Mouse (Mus musculus): ENCODE measurements at regions not wholly inside any gene's neighbourhood (a gene's known extent, or its start where the extent isn't known, plus 50 kb on each side); places are given as distances from the start of the nearest gene placed in this dataset.

DNA sequence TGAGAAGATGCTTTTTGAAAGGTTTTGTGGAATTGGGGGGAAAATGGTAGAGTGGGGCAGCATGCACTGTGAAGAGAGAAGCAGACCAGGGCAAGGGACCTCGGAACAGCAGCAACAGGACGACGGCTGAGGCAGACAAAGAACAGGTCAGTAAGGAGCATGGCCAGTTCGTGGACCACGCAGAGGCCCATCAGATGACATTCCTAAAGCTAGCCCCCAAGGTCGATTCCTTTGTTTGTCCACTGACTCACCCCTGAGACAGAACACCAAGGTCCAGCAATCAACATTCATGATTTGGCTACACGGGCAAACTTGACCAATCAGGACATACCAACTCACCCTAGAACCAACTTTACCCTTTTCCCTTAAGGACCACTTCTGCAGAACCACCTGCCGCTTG, 160.0 kb downstream of the Fam76b start:
- DNase-seq (ENCODE audit: low spot score) = no peak
- no peaks in the 10 kb centered on the region for H3K9me3 ChIP-seq (ENCODE audit: low read length)
- H3K4me3 ChIP-seq (ENCODE audit: low read depth, low read length) = no peak overlapping the region
- H3K4me1 ChIP-seq (ENCODE audit: insufficient read depth, low read length) = no peaks in the 10 kb centered on the region; the same call in 1 of the 2 replicates
- no peaks in the 10 kb centered on the region for H3K27me3 ChIP-seq (ENCODE audit: insufficient read depth, low read length)
- no peak overlapping the region for H3K27ac ChIP-seq (ENCODE audit: low read depth, low read length)
- H3K9ac ChIP-seq (replicated peaks; ENCODE audit: low read length, poor library complexity, severe bottlenecking) = no peak overlapping the region
- ATAC-seq (ENCODE audit: low FRiP score) = no peak
- no peak for TF ChIP-seq CTCF (IDR thresholded peaks at IDR 0.05)
- 93% methylated on average over 8 of the region's 8 CpGs for WGBS
- H3K4me2 ChIP-seq (ENCODE audit: low read depth, low read length, poor library complexity, severe bottlenecking) = no peak overlapping the region
- no peaks in the 10 kb centered on the region for H3K36me3 ChIP-seq (ENCODE audit: insufficient read depth, low read length)

DNA sequence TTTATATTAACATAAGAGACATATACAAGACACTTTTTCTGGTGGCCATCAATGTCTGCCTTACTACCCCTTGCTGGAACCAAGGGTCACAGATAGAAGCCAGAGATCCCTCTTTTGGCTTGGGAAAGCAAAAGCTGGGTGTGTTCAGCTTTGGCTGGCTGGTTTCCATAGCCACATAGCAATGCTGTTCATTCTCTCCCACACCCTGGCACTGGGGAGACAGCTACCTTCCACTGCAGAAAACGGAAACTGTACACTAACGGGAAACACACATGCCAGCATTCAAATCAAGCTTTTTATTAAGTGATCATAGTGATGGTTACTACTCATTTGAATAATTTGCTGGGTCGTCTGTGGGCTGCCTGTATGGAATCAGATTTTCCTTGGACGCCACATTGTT, 161.4 kb downstream of the Fam76b start:
- Histone ChIP-seq H3K9me3 (ENCODE audit: low read length) (no peaks in the 10 kb centered on the region), H3K27me3 (ENCODE audit: insufficient read depth, low read length) (no peaks in the 10 kb centered on the region), H3K9ac (replicated peaks; ENCODE audit: low read length, poor library complexity, severe bottlenecking) (no peak overlapping the region), H3K4me1 (ENCODE audit: insufficient read depth, low read length) (no peaks in the 10 kb centered on the region; the same call in 1 of the 2 replicates), H3K27ac (ENCODE audit: low read depth, low read length) (no peak overlapping the region), H3K4me3 (ENCODE audit: low read depth, low read length) (no peak overlapping the region), H3K36me3 (ENCODE audit: insufficient read depth, low read length) (no peaks in the 10 kb centered on the region), H3K4me2 (ENCODE audit: low read depth, low read length, poor library complexity, severe bottlenecking) (no peak overlapping the region)
- DNase-seq (ENCODE audit: low spot score) (no peak), ATAC-seq (ENCODE audit: low FRiP score) (no peak)
- TF ChIP-seq CTCF (IDR thresholded peaks at IDR 0.05) = no peak
- 74% methylated on average over 4 of the region's 4 CpGs for WGBS

- Histone ChIP-seq H3K4me3 (ENCODE audit: low read depth, low read length) (no peak overlapping the region), H3K27me3 (ENCODE audit: insufficient read depth, low read length) (no peaks in the 10 kb centered on the region), H3K9ac (replicated peaks; ENCODE audit: low read length, poor library complexity, severe bottlenecking) (no peak overlapping the region), H3K4me2 (ENCODE audit: low read depth, low read length, poor library complexity, severe bottlenecking) (no peak overlapping the region), H3K9me3 (ENCODE audit: low read length) (no peaks in the 10 kb centered on the region), H3K4me1 (ENCODE audit: insufficient read depth, low read length) (no peaks in the 10 kb centered on the region; the same call in 1 of the 2 replicates), H3K36me3 (ENCODE audit: insufficient read depth, low read length) (no peaks in the 10 kb centered on the region), H3K27ac (ENCODE audit: low read depth, low read length) (no peak overlapping the region)
- 66% methylated on average over 7 of the region's 7 CpGs for WGBS
- ATAC-seq (ENCODE audit: low FRiP score) (no peak), DNase-seq (ENCODE audit: low spot score) (no peak)
- TF ChIP-seq CTCF (IDR thresholded peaks at IDR 0.05) = no peak
Measured at GRCm38 (mm10) chr9:13990960-13991359, 163.4 kb downstream of the Fam76b start.

- 91% methylated on average over 6 of the region's 6 CpGs for WGBS
- Histone ChIP-seq H3K4me3 (ENCODE audit: low read depth, low read length) (no peak overlapping the region), H3K9me3 (ENCODE audit: low read length) (no peaks in the 10 kb centered on the region), H3K4me1 (ENCODE audit: insufficient read depth, low read length) (no peaks in the 10 kb centered on the region; the same call in 1 of the 2 replicates), H3K27ac (ENCODE audit: low read depth, low read length) (no peak overlapping the region), H3K4me2 (ENCODE audit: low read depth, low read length, poor library complexity, severe bottlenecking) (no peak overlapping the region), H3K36me3 (ENCODE audit: insufficient read depth, low read length) (no peaks in the 10 kb centered on the region), H3K9ac (replicated peaks; ENCODE audit: low read length, poor library complexity, severe bottlenecking) (no peak overlapping the region), H3K27me3 (ENCODE audit: insufficient read depth, low read length) (no peaks in the 10 kb centered on the region)
- TF ChIP-seq CTCF (IDR thresholded peaks at IDR 0.05) = no peak
- ATAC-seq (ENCODE audit: low FRiP score) (no peak), DNase-seq (ENCODE audit: low spot score) (no peak)
Measured at GRCm38 (mm10) chr9:13992728-13993127, 165.2 kb downstream of the Fam76b start.

DNA sequence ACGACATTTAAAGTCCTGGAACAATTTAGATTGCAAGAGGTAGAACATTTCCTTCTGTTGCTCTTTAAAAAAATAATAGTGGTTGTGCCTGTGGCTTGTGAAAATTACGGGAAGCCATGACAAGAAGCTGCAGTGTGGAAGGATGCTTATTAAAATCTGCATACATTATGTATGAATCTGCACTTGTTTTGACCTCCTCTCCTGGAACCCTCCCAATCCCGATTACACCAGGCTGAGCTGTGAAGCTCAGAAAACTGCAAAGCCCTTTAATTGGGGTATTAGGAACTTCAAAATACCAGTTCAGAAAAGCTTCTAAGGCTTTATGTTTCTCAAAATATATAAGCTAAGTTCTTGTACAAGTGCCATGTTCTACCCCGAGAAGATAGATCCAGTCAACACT, 171.8 kb downstream of the Fam76b start:
- no peak for TF ChIP-seq CTCF (IDR thresholded peaks at IDR 0.05)
- Histone ChIP-seq H3K4me1 (ENCODE audit: insufficient read depth, low read length) (no peaks in the 10 kb centered on the region), H3K4me2 (ENCODE audit: low read depth, low read length, poor library complexity, severe bottlenecking) (no peak overlapping the region), H3K27ac (ENCODE audit: low read depth, low read length) (no peak overlapping the region), H3K9ac (replicated peaks; ENCODE audit: low read length, poor library complexity, severe bottlenecking) (no peak overlapping the region), H3K36me3 (ENCODE audit: insufficient read depth, low read length) (no peaks in the 10 kb centered on the region), H3K27me3 (ENCODE audit: insufficient read depth, low read length) (no peaks in the 10 kb centered on the region), H3K4me3 (ENCODE audit: low read depth, low read length) (no peak overlapping the region), H3K9me3 (ENCODE audit: low read length) (no peaks in the 10 kb centered on the region)
- no peak for ATAC-seq (ENCODE audit: low FRiP score)
- 44% methylated on average over 4 of the region's 4 CpGs for WGBS
- DNase-seq (ENCODE audit: low spot score) = no peak

- WGBS = 76% methylated on average over 7 of the region's 7 CpGs
- peak; percentile 12 for DNase-seq (ENCODE audit: low spot score)
- H3K27me3 ChIP-seq (ENCODE audit: insufficient read depth, low read length) = no peaks in the 10 kb centered on the region
- no peak overlapping the region for H3K9ac ChIP-seq (replicated peaks; ENCODE audit: low read length, poor library complexity, severe bottlenecking)
- TF ChIP-seq CTCF (IDR thresholded peaks at IDR 0.05) = peak; percentile 44
- no peak overlapping the region for H3K4me2 ChIP-seq (ENCODE audit: low read depth, low read length, poor library complexity, severe bottlenecking)
- H3K4me1 ChIP-seq (ENCODE audit: insufficient read depth, low read length) = no peaks in the 10 kb centered on the region
- ATAC-seq (ENCODE audit: low FRiP score) = no peak
- H3K36me3 ChIP-seq (ENCODE audit: insufficient read depth, low read length) = no peaks in the 10 kb centered on the region
- no peak overlapping the region for H3K27ac ChIP-seq (ENCODE audit: low read depth, low read length)
- no peaks in the 10 kb centered on the region for H3K9me3 ChIP-seq (ENCODE audit: low read length)
- no peak overlapping the region for H3K4me3 ChIP-seq (ENCODE audit: low read depth, low read length)
Measured at GRCm38 (mm10) chr9:14001517-14001916, 174.0 kb downstream of the Fam76b start.
